Mouse (Mus musculus) lung, embryonic 15.5 days (tissue): ENCODE data around the gene Rrp36. TPM values are rescaled to one million over a fixed set of nuclear protein-coding genes. Genes with fewer than 3 reads are reported as not detected.

Experiments
- ATAC-seq: fragments of 200-750 bp; cut with Nextera tagmentation; 2 replicates; pipeline ENCODE4 v1.8.0; 2017; ENCODE audit warnings: moderate number of reproducible peaks, borderline replicate concordance; ENCODE audit not compliant: low FRiP score, low TSS enrichment; ENCODE audit errors: extremely low read depth
- H3K27ac ChIP-seq: fragments of 300-500 bp; sonication (generic); 2 replicates; pipeline ENCODE4 v1.5.1; 2015; ENCODE audit warnings: moderate library complexity, mild to moderate bottlenecking, inconsistent platforms
- H3K27me3 ChIP-seq: fragments of 300-500 bp; sonication (generic); 2 replicates; pipeline ENCODE4 v1.6.1; 2015; ENCODE audit warnings: inconsistent platforms
- H3K36me3 ChIP-seq: fragments of 300-500 bp; sonication (generic); 2 replicates; pipeline ENCODE4 v1.6.1; 2015; ENCODE audit warnings: inconsistent platforms
- H3K4me1 ChIP-seq: fragments of 300-500 bp; sonication (generic); 2 replicates; pipeline ENCODE4 v1.6.1; 2015; ENCODE audit warnings: inconsistent platforms
- H3K4me2 ChIP-seq: fragments of 300-500 bp; sonication (generic); 2 replicates; pipeline ENCODE4 v1.6.1; 2015; ENCODE audit warnings: inconsistent platforms, mild to moderate bottlenecking, moderate library complexity
- H3K4me3 ChIP-seq: fragments of 300-500 bp; sonication (generic); 2 replicates; pipeline ENCODE4 v1.5.1; 2015; ENCODE audit warnings: mild to moderate bottlenecking, inconsistent platforms
- H3K9ac ChIP-seq: fragments of 300-500 bp; sonication (generic); 2 replicates; pipeline ENCODE4 v1.6.1; 2015; ENCODE audit warnings: inconsistent platforms
- H3K9me3 ChIP-seq: fragments of 300-500 bp; sonication (generic); 2 replicates; pipeline ENCODE4 v1.6.1; 2016; ENCODE audit warnings: inconsistent platforms
- WGBS: fragments of 180-500 bp; shearing (Covaris S2); methylation state at CpG from one replicate; pipeline ENCODE4 v1.1.7; 2015; 5-methylcytosine and 5-hydroxymethylcytosine counted together
- polyA plus RNA-seq: library from polyadenylated mRNA; unstranded; fragments of >200 nt; fragmentation: Nextera tagmentation; extraction: Ambion mirVana; gene quantifications from 2 replicates; pipeline ENCODE4 v1.2.1, GENCODE M21; 2015

The Rrp36 gene
- polyA plus RNA-seq, 1 experiment from 2014 or later: 56.2 TPM

DNA sequence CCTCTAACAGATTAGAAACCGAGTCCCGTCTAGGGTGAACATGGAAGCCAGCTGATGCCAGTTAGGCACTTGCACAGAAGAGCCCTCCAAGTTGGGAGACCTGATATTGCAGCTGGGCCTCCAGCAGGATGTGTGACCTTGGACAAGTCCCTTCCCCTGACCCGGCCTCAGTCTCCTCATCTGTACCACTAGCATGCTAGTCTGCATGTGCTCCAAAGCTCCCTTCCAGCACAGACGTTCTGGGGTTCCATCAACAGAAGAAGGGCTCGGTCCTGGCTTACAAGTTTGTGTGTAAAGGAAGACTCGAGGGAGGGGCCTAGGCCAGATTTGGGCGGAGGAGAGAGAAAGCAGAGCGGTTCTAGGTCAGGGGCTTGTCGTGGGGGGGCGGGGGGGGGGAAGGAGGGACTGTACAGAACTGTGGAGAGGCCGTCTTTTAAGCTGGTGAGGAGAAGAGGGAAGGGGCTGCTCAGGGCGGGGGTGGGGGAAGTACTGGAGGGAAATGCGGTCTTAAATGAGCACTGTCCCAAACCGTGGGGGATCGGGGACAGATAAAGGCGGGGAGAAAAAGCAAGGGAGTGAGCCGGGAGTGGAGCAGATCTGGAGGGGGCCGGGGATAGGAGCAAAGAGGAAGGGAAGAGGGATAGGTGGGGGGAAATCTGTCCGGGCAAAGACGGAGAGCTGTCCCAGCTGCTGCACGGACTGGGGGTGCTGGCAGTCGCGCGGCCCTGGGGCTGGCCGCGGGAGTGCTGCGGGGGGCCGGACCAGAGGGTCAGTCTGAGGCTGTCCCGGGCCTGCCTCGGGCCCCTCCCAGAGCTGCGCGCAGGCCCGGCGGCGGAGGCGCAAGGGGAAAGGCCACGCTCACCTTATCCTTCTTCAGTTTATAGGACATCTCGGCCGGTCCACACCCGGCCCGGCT, 30.1 kb upstream of the Rrp36 start:
- peak; percentile 88 for ATAC-seq
- H3K36me3 ChIP-seq: peaks cover 5% of the 10 kb centered on the region
- H3K27me3 ChIP-seq: no peaks in the 10 kb centered on the region
- H3K9ac ChIP-seq: peak overlapping the region; percentile 87
- peak overlapping the region; percentile 96 for H3K27ac ChIP-seq
- H3K4me1 ChIP-seq: peaks cover 30% of the 10 kb centered on the region
- H3K9me3 ChIP-seq: no peaks in the 10 kb centered on the region
- WGBS: 2% methylated on average over 38 of the region's 41 CpGs
- H3K4me2 ChIP-seq: peak overlapping the region; percentile 79
- H3K4me3 ChIP-seq: peak overlapping the region; percentile 83

DNA sequence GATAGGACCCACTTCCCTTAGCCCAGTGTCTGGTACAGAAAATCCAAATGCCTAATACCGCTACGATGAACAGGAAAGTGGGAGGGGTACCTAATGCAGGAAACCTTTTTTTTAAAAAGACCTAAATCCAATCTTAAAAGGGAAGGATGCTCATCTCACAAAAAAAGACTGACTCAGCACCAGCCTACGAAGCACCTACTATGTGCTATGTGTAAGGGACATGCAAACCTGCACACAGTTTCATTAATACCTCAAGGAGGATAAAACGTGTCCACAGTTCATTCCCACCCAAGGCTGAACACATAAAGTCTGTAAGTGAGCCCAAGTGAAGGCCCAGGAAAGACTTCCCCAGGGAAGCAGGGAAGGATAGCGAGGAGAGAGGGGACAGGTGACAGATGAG, 28.4 kb upstream of the Rrp36 start:
- Histone ChIP-seq H3K4me1 (peaks cover 30% of the 10 kb centered on the region), H3K36me3 (peaks cover 12% of the 10 kb centered on the region), H3K9ac (peak overlapping the region; percentile 11; the same call in 1 of the 2 replicates), H3K27ac (no peak overlapping the region), H3K4me3 (no peak overlapping the region), H3K4me2 (peak overlapping the region; percentile 79), H3K9me3 (no peaks in the 10 kb centered on the region), H3K27me3 (no peaks in the 10 kb centered on the region)
- ATAC-seq: no peak
- 83% methylated on average over 5 of the region's 5 CpGs for WGBS

DNA sequence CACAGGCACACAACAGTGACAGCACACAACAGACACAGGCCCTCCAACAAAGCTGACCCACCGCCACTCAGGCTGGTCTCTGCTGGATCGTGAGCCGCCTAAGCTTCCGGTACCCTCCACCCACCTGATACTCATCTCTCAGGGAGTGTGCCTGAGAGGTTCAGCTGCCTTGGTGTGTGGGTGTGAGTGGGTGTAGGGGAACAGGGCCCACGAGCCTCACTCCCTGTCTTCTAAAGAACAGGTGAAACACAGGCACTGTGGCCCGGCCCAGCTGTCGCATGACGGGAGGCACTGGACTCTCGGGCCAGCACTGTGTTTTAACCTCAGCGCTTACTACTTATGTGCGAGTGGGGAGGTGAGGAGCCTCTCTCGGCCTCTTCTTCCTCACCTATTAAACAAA, 27.9 kb upstream of the Rrp36 start:
- Histone ChIP-seq H3K4me1 (peaks cover 30% of the 10 kb centered on the region), H3K36me3 (peaks cover 13% of the 10 kb centered on the region), H3K9me3 (no peaks in the 10 kb centered on the region), H3K9ac (no peak overlapping the region), H3K27ac (no peak overlapping the region), H3K4me3 (no peak overlapping the region), H3K4me2 (no peak overlapping the region), H3K27me3 (no peaks in the 10 kb centered on the region)
- no peak for ATAC-seq
- 82% methylated on average over 12 of the region's 12 CpGs for WGBS

DNA sequence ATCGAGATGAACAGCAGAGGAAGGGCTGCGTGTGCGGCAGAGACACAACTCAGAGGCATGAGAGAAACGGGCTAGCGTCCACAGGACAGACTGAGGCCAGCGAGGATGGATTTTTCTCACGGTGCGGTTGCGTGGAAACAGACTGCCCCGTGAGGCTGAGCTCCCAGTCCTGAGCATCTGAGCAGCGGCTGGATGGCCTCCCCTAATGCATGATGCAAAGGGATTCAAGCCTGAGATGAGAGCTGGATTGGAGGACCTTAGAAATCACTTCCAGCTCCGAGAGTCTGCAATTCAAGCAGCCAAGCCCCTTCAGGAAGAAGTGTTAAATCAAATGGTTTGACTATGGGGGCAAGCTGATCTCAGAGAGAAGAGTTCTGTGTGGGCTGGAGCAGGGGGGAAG, 27.3 kb upstream of the Rrp36 start:
- WGBS: 73% methylated on average over 12 of the region's 12 CpGs
- Histone ChIP-seq H3K27ac (no peak overlapping the region), H3K4me3 (no peak overlapping the region), H3K9ac (no peak overlapping the region), H3K4me1 (peaks cover 30% of the 10 kb centered on the region), H3K9me3 (no peaks in the 10 kb centered on the region), H3K36me3 (peaks cover 13% of the 10 kb centered on the region), H3K27me3 (no peaks in the 10 kb centered on the region), H3K4me2 (no peak overlapping the region)
- no peak for ATAC-seq

DNA sequence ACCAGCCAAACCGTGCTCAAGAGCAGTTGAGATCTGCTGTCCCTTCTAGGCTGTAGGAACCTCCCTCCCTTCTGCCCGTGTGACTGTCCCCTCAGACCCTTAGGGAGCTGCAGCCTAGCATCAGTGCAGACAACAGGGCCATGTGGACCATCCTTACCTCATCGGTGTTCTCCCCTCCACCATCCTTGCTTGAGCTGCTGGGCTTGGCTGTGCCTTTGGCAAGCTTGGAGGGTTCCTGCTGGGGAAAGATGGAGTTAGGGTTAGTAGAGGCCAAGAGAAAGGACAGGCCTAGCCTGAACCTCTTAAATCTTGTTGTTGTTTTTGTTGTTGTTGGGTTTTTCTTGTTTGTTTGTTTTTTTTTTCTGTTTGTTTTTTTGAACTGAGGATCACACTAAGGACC, 25.8 kb upstream of the Rrp36 start:
- H3K4me1 ChIP-seq: peaks cover 24% of the 10 kb centered on the region
- WGBS: 83% methylated on average over 3 of the region's 3 CpGs
- ATAC-seq: no peak

DNA sequence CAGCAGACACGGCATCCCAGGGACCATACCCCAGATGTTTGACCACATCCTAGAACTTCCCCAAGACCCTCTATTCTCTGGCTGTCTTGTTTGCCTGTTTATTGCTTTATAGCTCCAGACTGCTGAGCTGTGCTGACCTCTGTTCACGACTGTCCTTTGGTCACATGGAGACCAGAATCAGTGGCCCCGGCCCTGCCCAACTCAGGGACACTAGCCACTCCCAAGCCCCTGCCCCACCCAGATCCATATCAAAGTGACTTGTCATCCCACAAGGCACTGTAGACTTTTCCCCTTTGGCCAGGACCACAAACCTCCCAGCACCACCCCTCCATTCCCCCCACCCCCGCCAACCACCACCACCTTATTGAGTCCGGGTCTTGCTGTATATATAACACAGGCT, 25.1 kb upstream of the Rrp36 start:
- H3K36me3 ChIP-seq: peaks cover 25% of the 10 kb centered on the region
- H3K4me3 ChIP-seq: no peak overlapping the region
- WGBS: 73% methylated on average over 5 of the region's 5 CpGs
- no peaks in the 10 kb centered on the region for H3K9me3 ChIP-seq
- H3K9ac ChIP-seq: no peak overlapping the region
- H3K27ac ChIP-seq: no peak overlapping the region
- ATAC-seq: no peak
- H3K4me2 ChIP-seq: no peak overlapping the region
- no peaks in the 10 kb centered on the region for H3K27me3 ChIP-seq
- peaks cover 24% of the 10 kb centered on the region for H3K4me1 ChIP-seq

More for the DNA sequence above, 25.8 kb upstream of the Rrp36 start:
- no peak overlapping the region for H3K27ac ChIP-seq
- no peaks in the 10 kb centered on the region for H3K9me3 ChIP-seq
- no peaks in the 10 kb centered on the region for H3K27me3 ChIP-seq
- H3K4me3 ChIP-seq: no peak overlapping the region
- H3K4me2 ChIP-seq: no peak overlapping the region
- H3K36me3 ChIP-seq: peaks cover 20% of the 10 kb centered on the region
- no peak overlapping the region for H3K9ac ChIP-seq

DNA sequence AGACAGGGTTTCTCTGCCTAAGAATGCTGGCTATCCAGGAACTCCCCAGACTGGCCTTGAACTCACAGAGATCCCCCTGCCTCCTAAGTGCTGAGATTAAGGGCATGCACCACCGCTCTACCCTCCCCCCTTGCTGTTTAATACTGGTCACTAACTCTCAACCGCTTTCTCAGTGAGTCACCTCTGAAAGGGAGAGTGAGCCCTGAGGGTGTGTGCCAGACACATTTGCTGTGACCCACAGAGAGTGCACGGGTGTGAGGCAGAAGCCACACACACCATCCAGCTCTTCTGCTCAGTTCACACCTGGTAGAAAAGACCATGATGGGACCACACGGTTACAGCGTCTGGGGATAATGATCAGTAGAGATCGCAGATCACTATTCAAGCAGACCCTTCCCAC, 24.4 kb upstream of the Rrp36 start:
- no peak for ATAC-seq
- Histone ChIP-seq H3K27ac (no peak overlapping the region), H3K4me3 (no peak overlapping the region), H3K9ac (no peak overlapping the region), H3K4me1 (peaks cover 18% of the 10 kb centered on the region), H3K4me2 (no peak overlapping the region), H3K9me3 (no peaks in the 10 kb centered on the region), H3K27me3 (no peaks in the 10 kb centered on the region), H3K36me3 (peaks cover 25% of the 10 kb centered on the region)
- WGBS: 88% methylated on average over 6 of the region's 6 CpGs

DNA sequence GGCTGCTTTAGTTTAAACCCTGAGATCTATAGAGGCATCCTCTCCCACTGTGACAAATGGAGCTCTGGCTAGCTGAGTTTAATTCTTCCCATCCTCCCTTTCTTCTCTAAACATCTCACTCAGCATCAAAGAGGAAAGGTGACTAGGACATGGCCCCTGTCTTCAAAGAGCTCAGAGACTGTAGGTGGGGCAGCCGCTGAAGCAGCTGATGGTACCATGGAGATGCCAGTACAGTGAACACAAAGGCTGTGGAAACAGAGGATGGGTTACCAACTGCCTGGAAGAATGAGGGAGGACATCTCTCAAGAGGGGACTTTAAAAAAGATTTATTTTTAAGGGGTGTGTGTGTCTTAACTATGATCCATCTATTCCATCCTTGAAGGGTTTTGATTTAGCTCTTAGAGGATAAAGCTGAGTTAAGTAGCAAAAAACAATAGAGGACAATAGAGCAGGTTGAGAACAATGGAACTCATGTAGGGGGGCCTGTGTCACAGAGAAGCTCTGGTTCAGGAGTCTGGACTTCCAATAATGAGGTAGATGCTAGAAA, 20.4 kb upstream of the Rrp36 start:
- Histone ChIP-seq H3K4me1 (no peaks in the 10 kb centered on the region), H3K27ac (no peak overlapping the region), H3K9me3 (no peaks in the 10 kb centered on the region), H3K9ac (no peak overlapping the region), H3K4me2 (no peak overlapping the region), H3K27me3 (no peaks in the 10 kb centered on the region), H3K4me3 (no peak overlapping the region), H3K36me3 (peaks cover 27% of the 10 kb centered on the region; the same call in 1 of the 2 replicates)
- 63% methylated on average over 1 of the region's 1 CpGs for WGBS
- no peak for ATAC-seq

DNA sequence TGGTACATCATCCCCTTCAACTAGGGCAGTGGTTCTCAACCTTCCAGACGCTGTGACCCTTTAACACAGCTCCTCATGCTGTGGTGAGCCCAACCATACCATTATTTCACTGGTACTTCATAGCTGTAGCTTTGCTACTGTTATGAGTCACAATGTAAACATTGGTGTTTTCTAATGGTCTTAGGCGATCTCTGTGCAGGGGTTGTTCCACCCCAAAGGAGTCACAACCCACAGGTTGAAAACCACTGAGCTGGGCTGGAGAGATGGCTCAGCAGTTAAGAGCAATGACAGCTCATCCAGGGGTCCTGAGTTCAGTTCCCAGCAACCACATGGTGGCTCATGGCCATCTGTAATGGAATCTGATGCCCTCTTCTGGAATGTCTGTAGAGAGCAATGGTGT, 17.2 kb upstream of the Rrp36 start:
- no peak overlapping the region for H3K27ac ChIP-seq
- H3K4me2 ChIP-seq: no peak overlapping the region
- no peaks in the 10 kb centered on the region for H3K4me1 ChIP-seq
- no peak overlapping the region for H3K4me3 ChIP-seq
- peaks cover 29% of the 10 kb centered on the region for H3K36me3 ChIP-seq
- WGBS: 72% methylated on average over 2 of the region's 2 CpGs
- ATAC-seq: no peak
- no peak overlapping the region for H3K9ac ChIP-seq
- no peaks in the 10 kb centered on the region for H3K27me3 ChIP-seq
- no peaks in the 10 kb centered on the region for H3K9me3 ChIP-seq

DNA sequence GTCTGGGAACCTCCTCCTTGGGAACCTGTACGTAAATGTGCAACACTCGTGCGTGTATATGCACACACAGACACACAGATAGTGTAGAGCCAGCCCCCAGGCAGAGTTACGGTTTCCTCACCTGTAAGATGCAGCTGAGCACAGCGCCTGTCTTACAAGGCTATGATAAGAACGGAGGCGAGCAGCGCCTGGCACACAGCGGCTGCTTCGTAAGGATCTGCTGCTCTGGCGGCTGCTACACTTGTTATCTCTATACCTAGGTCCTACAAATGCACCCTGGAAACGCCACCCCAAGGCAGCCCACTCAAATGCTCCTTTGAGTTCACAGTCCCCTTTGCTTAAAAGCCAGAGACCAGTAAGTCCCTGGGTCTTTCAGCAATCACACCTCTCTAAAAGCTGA, 16.5 kb upstream of the Rrp36 start:
- Histone ChIP-seq H3K9ac (no peak overlapping the region), H3K4me2 (no peak overlapping the region), H3K36me3 (peaks cover 31% of the 10 kb centered on the region), H3K4me3 (no peak overlapping the region), H3K4me1 (no peaks in the 10 kb centered on the region), H3K27me3 (no peaks in the 10 kb centered on the region), H3K27ac (no peak overlapping the region), H3K9me3 (no peaks in the 10 kb centered on the region)
- 85% methylated on average over 12 of the region's 12 CpGs for WGBS
- ATAC-seq: no peak

DNA sequence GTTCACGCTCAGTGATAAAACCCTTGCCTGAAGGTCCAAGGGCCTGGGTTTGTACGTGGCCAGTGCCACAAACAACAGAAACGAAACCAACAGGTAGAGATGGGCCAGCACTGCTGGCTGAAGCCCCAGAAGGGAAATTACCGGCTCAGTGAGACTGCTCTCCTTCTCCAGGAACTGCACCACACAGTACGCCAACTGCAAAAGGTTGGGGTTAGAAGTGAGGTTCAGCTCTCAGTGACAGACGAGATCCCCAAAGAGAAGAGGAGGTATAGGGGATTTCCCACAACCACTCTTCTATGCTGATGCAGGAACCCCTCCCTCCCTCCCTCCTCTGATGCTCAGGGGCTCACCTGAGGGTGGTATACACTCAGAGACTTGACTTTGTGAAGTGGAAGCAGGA, 11.8 kb upstream of the Rrp36 start:
- H3K36me3 ChIP-seq: peaks cover 53% of the 10 kb centered on the region
- H3K9ac ChIP-seq: no peak overlapping the region
- H3K4me1 ChIP-seq: peaks cover 7% of the 10 kb centered on the region
- H3K9me3 ChIP-seq: no peaks in the 10 kb centered on the region
- no peak overlapping the region for H3K4me2 ChIP-seq
- H3K27ac ChIP-seq: no peak overlapping the region
- H3K27me3 ChIP-seq: no peaks in the 10 kb centered on the region
- 87% methylated on average over 6 of the region's 6 CpGs for WGBS
- no peak overlapping the region for H3K4me3 ChIP-seq
- no peak for ATAC-seq

DNA sequence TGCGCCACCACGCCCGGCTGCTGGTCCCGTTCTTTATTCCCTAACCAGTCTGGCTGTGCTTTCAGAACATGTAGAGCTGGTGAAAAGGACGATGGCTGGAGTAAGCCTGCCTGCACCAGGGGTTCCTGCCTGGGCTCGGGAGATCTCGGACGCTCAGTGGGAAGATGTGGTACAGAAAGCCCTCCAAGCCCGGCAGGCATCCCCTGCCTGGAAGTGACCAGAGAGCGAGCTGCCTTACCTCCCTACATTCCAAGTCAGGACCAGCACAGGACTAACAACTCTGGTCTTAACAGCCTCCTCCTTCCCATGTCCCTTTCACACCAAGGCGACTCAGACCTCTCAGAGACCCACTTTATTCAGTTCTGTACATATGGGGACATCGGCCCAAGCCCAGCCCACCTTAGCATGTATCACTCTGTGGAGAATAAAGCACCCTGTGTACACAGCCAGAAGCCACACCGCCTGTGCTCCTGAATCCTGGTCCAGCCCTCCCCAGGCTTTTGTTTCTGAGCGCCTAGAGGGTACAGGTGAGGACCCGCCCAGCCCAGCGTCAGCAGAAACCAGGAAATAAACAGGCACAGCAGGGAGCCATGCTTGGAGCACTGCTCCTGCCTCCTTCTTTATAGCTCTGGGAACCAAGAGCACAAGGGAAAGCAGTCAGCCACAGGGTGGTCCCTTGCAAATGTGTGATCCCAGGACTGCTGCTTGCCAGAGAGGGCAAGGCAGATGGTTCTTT, 8.7 kb upstream of the Rrp36 start:
- ATAC-seq: no peak
- H3K9ac ChIP-seq: no peak overlapping the region
- 85% methylated on average over 16 of the region's 16 CpGs for WGBS
- H3K4me3 ChIP-seq: no peak overlapping the region
- H3K36me3 ChIP-seq: peaks cover 55% of the 10 kb centered on the region
- peaks cover 26% of the 10 kb centered on the region for H3K4me1 ChIP-seq
- no peaks in the 10 kb centered on the region for H3K9me3 ChIP-seq
- H3K27ac ChIP-seq: no peak overlapping the region
- H3K4me2 ChIP-seq: no peak overlapping the region
- no peaks in the 10 kb centered on the region for H3K27me3 ChIP-seq
